Mouse (Mus musculus) gastrocnemius, adult 18-20 months (tissue): ENCODE data around the gene Bco1. TPM values are rescaled to one million over a fixed set of nuclear protein-coding genes. Genes with fewer than 3 reads are reported as not detected.
A peak's percentile ranks its signal among the peaks of the same experiment; 100 is the strongest.

Source experiments
- DNase-seq: peaks from one replicate; pipeline ENCODE4 v3.0.0; 2021; ENCODE audit warnings: low spot score
- total RNA-seq, 2 experiments: library from RNA; stranded (reverse); gene quantifications; 2 replicates each; pipeline ENCODE4 v1.2.3; 2021

The Bco1 gene
- total RNA-seq, 2 experiments from 2014 or later = 0.12 TPM; not detected in 1

DNA sequence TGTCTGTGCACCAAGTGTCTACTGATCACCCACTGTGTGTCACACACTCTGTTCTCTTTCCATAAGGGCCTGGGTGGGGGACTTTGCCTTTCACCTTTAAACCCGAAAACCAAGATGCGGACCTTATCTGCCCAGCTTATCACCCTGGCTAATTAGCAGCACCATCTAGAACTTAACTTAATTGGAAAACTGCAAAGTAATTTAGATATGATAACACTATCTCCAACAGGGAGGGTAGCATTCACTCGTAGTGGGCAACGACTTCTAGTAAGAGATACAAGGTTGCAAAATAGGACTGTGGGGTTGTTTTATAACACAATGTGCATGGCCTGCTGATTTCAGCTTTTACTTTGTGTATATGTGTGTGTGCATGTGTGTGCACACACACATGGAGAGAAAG is 5.9 kb upstream of the Bco1 start:
- DNase-seq = no peak

- DNase-seq = no peak
Measured at GRCm38 (mm10) chr8:117094053-117094452, 1.6 kb upstream of the Bco1 start.

GRCm38 (mm10) chr8:117097051-117097563 is 1.5 kb downstream of the Bco1 start:
- no peak for DNase-seq

GRCm38 (mm10) chr8:117097564-117098191 is 2.0 kb downstream of the Bco1 start:
- no peak for DNase-seq

DNA sequence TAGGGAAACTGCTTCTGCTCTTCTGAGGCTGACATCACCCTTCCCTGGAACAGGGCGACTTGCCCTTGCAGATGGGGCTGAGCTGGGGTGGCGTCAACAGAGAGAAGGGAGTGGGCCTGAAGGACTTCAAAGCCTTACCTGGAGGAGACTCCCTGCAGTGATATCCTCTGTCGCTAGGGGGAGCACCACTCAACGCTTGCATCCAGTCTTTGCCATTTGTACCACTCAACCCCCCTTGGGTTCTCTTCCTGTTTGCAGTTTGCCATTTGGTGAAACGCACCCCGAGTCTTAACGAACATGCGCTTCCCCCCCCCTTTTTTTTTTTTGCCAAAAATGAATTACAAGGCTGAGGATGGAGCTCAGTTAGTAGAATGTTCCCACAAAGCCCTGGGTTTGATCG is 11.9 kb downstream of the Bco1 start:
- DNase-seq = peak; percentile 57

DNA sequence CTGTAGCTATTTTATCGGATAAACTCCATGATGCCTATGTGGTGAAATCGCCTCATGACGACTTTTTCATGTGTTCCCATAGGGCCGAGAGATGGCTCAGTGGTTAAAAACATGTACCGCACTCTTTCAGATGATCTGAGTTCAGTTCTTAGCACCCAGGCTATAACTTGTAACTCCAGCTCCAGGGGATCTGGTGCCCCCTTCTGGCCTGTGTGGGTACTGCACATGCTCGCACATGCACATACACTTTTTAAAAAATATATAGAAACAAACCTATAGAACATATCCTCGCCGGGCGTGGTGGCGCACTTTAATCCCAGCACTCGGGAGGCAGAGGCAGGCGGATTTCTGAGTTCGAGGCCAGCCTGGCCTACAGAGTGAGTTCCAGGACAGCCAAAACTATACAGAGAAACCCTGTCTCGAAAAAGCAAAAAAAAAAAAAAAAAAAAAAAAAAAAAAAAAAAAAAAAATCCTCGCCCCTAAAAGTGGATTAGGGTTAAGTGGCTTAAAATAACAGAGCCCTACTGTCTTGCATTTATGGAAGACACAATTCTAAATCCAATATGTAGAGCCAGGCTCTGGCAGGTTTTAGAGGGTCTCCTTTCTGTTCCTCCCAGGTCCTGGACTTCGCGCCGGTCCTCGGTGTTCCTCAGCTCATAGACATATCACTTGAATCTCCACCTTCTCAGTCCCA is 13.5 kb downstream of the Bco1 start:
- no peak for DNase-seq

DNA sequence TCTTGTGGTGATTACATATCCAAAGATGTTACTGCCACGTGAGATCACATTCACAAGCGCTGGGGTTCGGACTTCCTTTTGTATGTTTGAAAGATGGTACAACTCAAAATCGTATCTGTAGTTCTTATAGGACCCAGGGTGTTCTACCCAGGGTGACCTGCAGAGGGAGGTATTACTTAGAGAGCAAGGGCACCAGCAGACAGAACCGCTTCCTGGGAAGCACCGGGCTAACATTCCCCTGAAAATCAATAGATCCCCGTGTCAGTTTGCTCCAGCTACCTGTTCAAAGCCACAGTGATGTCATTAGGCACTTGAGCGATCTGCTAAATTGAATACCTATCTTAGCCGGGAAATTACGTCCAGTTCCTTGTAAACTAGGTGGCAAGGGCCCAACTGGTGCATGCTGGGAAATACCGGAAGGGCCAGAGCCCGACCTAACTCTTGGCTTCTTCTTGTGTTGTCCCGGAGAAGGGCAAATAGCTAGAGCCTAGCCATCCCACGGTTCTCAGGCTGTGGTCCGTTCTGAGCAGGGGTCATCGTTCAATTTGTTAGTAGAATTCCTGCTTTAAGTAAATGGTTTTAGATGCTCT is 14.2 kb downstream of the Bco1 start:
- peak; percentile 55 for DNase-seq

- DNase-seq = no peak
Measured at GRCm38 (mm10) chr8:117111641-117112040, 16.0 kb downstream of the Bco1 start.

- no peak for DNase-seq
Measured at GRCm38 (mm10) chr8:117112261-117112660, 16.6 kb downstream of the Bco1 start.

GRCm38 (mm10) chr8:117115094-117115493 is 19.4 kb downstream of the Bco1 start:
- DNase-seq = no peak

GRCm38 (mm10) chr8:117115676-117116446 is 20.2 kb downstream of the Bco1 start:
- no peak for DNase-seq

- no peak for DNase-seq
Measured at GRCm38 (mm10) chr8:117116534-117116933, 20.9 kb downstream of the Bco1 start.

GRCm38 (mm10) chr8:117118409-117118808 is 22.8 kb downstream of the Bco1 start:
- no peak for DNase-seq

DNA sequence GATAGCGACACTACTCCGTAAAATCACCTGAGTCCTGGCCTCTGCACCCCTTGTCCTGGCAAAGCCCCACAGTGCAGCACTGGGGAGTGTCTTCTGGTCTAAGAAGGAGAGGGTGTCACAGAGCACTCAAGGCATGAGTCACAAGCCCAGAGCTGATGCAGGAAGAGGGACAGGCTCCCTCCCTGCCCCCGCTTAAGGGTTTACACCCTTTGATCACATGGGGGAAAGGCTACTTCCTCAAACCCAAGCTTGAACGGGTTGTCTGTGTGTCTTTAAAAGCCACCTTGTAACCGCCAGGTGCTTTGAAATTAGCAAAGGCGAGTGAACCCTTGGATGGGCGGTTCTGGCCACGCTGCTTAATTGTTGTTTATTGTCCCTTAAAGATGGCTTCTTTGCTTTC is 25.6 kb downstream of the Bco1 start:
- DNase-seq = no peak

GRCm38 (mm10) chr8:117123850-117124633 is 28.4 kb downstream of the Bco1 start:
- DNase-seq = no peak

DNA sequence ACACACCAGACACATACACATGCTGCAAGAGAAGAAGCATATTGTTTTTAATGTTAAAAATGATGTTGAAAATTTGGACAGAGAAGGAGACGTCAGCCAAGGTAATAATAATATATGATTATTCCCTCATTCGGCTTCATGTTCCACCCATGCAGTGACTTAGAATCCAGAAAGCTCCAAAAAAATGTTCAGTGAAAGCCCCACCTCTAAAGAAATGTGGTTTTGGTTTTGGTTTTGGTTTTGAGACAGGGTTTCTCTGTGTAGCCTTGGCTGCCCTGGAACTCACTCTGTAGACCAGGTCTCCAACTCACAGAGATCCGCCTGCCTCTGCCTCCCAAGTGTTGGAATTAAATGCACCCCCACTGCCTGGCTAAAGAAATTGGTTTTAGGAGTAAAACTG is 30.2 kb downstream of the Bco1 start:
- no peak for DNase-seq

GRCm38 (mm10) chr8:117126411-117126810 is 30.8 kb downstream of the Bco1 start:
- no peak for DNase-seq

- no peak for DNase-seq
Measured at GRCm38 (mm10) chr8:117127063-117127462, 31.4 kb downstream of the Bco1 start.

GRCm38 (mm10) chr8:117133702-117134101 is 38.0 kb downstream of the Bco1 start:
- no peak for DNase-seq

- DNase-seq = no peak
Measured at GRCm38 (mm10) chr8:117136351-117136750, 40.7 kb downstream of the Bco1 start.

GRCm38 (mm10) chr8:117136763-117137162 is 41.1 kb downstream of the Bco1 start:
- DNase-seq = no peak
